Mouse (Mus musculus) spleen, adult 2 months (tissue): ENCODE data around the gene Spen. TPM values are rescaled to one million over a fixed set of nuclear protein-coding genes. Genes with fewer than 3 reads are reported as not detected.

Experiments
- DNase-seq, 2 experiments: peaks; one replicate each; pipeline versions ENCODE4 v3.0.0 to v3.0.0-alpha.2; 2012 to 2021; ENCODE audit warnings: low spot score in 2 of 2, low read depth in 1 of 2
- H3K27ac ChIP-seq: fragments of 200-500 bp; 2 replicates; pipeline ENCODE4 v1.5.1; 2012; ENCODE audit warnings: low read length, inconsistent platforms; ENCODE audit not compliant: insufficient read depth
- H3K27me3 ChIP-seq: fragments of 200-500 bp; 2 replicates; pipeline ENCODE4 v1.6.1; 2012; ENCODE audit warnings: mild to moderate bottlenecking, moderate library complexity, low read length, inconsistent platforms; ENCODE audit not compliant: control insufficient read depth, insufficient read depth
- H3K36me3 ChIP-seq: fragments of 200-500 bp; 2 replicates; pipeline ENCODE4 v1.6.1; 2012; ENCODE audit warnings: mild to moderate bottlenecking, low read length, inconsistent platforms; ENCODE audit not compliant: control insufficient read depth, insufficient read depth
- H3K4me1 ChIP-seq: fragments of 200-500 bp; 2 replicates; pipeline ENCODE4 v1.6.1; 2011; ENCODE audit warnings: inconsistent platforms; ENCODE audit not compliant: control insufficient read depth, insufficient read depth, insufficient read length
- H3K4me3 ChIP-seq: fragments of 200-500 bp; 2 replicates; pipeline ENCODE4 v1.5.1; 2011; ENCODE audit warnings: mild to moderate bottlenecking, inconsistent platforms; ENCODE audit not compliant: insufficient read depth, insufficient read length; ENCODE audit errors: extremely low read depth
- CTCF ChIP-seq: fragments of 200-500 bp; IDR thresholded peaks from 2 replicates; pipeline ENCODE4 v1.5.1; 2011; ENCODE audit warnings: mild to moderate bottlenecking, inconsistent platforms; ENCODE audit not compliant: insufficient read depth, insufficient read length, insufficient replicate concordance; ENCODE audit errors: extremely low read depth
- POLR2A ChIP-seq: fragments of 200-500 bp; IDR thresholded peaks from 2 replicates; pipeline ENCODE4 v1.6.1; 2011; ENCODE audit warnings: low read depth, low read length, inconsistent platforms
- WGBS: fragments of 180-500 bp; shearing (Covaris S2); methylation state at CpG from one replicate; pipeline ENCODE4 v1.1.7; 2018; 5-methylcytosine and 5-hydroxymethylcytosine counted together
- polyA plus RNA-seq: library from polyadenylated mRNA; depleted of rRNA; stranded (reverse); fragments of >200 nt; gene quantifications from 2 replicates; pipeline ENCODE4 v1.2.3, GENCODE M21; 2012

Spen gene
- polyA plus RNA-seq, 1 experiment = 28.2 TPM

DNA sequence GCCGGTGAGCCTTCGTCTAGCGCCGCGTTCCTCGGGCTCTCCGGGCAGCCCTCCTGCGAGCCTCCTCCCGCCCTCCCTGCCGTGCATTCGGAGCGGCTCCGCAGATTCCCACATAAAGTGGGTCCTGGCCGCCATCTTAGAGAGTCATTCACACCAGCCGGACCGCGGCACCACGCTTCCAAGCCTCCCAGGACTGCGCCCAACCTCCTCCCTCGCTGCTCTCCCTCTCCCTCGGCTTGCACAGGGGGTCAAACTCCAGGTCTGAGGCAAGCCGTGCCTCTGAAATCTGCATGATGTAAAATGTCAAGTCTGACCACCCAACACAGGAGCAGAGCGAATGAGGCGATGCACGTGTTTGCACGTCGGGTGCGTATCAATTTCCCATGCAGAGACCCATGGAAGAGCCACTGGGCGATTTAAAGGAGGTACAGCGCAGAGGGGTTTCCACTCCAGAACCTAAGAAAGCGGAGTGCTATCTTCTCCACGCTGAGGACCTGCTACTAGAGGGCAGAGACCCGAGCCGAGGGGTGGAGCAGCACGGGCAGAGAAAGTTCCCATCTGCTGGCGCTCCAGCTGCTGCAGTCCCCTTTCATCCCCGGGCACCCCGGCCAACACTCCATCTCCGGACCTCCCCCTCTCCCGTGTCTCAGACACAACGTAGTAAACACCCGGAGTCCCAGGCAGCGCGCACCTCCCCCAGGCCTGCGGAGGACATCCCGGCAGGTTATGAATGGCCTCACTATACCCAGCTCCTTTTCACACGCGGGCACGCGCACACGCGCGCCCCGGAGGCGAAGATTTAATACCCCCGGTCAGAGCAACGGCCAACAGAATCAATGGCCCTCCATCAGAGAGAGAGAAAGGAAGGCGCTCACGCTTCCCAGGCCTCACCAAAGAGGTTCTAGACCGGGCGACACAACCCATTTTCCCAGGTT is 1.8 kb downstream of the Spen start:
- peak in 1 of 2 experiments; percentile 35 for DNase-seq
- Histone ChIP-seq H3K4me3 (peak overlapping the region; percentile 60), H3K27ac (no peak overlapping the region), H3K27me3 (0 out of 2 replicates have a peak, but pooled peaks cover 3% of the 10 kb centered on the region), H3K4me1 (peaks cover 8% of the 10 kb centered on the region), H3K36me3 (no peaks in the 10 kb centered on the region)
- TF ChIP-seq POLR2A = no peak
- 1% methylated on average over 61 of the region's 61 CpGs for WGBS

GRCm38 (mm10) chr4:141534947-141535680 is 3.3 kb downstream of the Spen start:
- TF ChIP-seq CTCF (peak; percentile 44; the same call in 1 of the 2 replicates), POLR2A (no peak)
- 0 out of 2 replicates have a peak, but pooled peaks cover 3% of the 10 kb centered on the region for H3K27me3 ChIP-seq
- DNase-seq = peak in 1 of 2 experiments; percentile 55
- H3K4me1 ChIP-seq = peaks cover 8% of the 10 kb centered on the region
- H3K27ac ChIP-seq = no peak overlapping the region
- no peak overlapping the region; the same call in 1 of the 2 replicates for H3K4me3 ChIP-seq
- WGBS = 35% methylated on average over 10 of the region's 11 CpGs
- no peaks in the 10 kb centered on the region for H3K36me3 ChIP-seq

DNA sequence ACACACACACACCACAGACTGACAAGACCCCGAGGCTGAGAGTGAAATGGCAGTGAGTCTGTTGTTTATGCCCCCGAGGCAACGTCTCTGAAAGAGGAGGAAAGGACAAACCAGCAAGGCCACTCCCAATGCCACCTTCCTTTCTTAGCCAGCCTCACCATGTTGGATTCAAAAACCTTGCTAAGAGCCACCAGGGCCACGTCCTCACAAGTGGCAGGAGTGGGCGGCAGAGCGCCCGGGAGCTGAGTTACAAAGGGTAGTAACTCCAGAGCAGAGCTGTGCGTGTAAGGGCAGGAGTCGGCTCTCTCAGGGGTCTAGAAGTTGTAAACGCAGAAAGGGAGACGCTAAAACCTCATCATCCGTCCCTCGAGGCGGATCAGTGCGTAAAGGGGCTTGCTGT is 7.4 kb downstream of the Spen start:
- 74% methylated on average over 15 of the region's 15 CpGs for WGBS

DNA sequence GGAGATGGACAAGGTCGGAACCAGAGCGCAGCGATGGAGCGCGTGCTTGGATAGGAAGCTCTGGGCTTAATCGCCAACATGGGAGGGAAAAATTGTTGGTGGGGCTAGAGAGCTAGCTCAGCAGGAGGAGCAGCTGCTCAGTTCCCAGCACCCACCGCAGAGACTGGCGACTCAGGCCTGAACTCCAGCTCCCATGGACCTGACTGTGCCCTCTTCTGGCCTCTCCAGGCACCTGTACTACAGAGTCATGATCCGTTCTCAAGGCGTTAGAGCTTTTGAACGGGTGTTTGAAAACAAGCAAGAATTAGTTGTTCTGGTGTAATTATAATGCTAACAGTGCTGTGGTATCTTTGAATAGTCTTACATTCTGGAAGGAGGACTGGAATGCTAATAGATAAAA is 9.5 kb downstream of the Spen start:
- H3K4me3 ChIP-seq = no peak overlapping the region
- no peak for DNase-seq
- H3K27ac ChIP-seq = no peak overlapping the region
- no peak for TF ChIP-seq CTCF
- no peak for TF ChIP-seq POLR2A
- no peaks in the 10 kb centered on the region for H3K36me3 ChIP-seq
- H3K27me3 ChIP-seq = no peaks in the 10 kb centered on the region
- no peaks in the 10 kb centered on the region; the same call in 1 of the 2 replicates for H3K4me1 ChIP-seq
- WGBS = 93% methylated on average over 11 of the region's 11 CpGs

More for the DNA sequence above, 7.4 kb downstream of the Spen start:
- DNase-seq = no peak
- no peaks in the 10 kb centered on the region for H3K36me3 ChIP-seq
- peaks cover 3% of the 10 kb centered on the region for H3K4me1 ChIP-seq
- H3K4me3 ChIP-seq = no peak overlapping the region
- H3K27ac ChIP-seq = no peak overlapping the region
- TF ChIP-seq POLR2A (no peak), CTCF (no peak)
- no peaks in the 10 kb centered on the region for H3K27me3 ChIP-seq

GRCm38 (mm10) chr4:141526936-141527650 is 11.3 kb downstream of the Spen start:
- Histone ChIP-seq H3K27ac (no peak overlapping the region), H3K36me3 (no peaks in the 10 kb centered on the region; the same call in 1 of the 2 replicates), H3K4me1 (no peaks in the 10 kb centered on the region; the same call in 1 of the 2 replicates), H3K4me3 (no peak overlapping the region), H3K27me3 (no peaks in the 10 kb centered on the region)
- TF ChIP-seq CTCF (no peak), POLR2A (no peak)
- 90% methylated on average over 7 of the region's 7 CpGs for WGBS
- no peak for DNase-seq

DNA sequence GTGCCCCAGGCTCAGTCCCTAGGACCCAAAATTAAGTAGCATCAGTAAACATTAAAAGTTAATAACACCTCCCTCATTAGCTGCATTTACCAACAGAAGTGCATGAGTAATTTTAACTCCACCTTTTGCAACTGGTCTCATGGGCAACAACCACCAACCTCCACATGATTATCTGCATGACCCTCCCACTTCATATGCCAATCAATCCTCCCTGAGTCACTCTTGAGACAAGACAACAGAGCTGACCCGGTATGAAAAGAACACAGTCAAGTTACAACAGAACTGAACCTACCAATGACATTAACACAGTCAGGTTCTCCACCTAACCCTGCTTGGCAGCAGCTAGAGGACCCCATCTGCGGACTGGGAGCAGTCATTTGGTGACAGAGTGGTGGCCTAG is 12.5 kb downstream of the Spen start:
- no peak overlapping the region for H3K27ac ChIP-seq
- H3K4me3 ChIP-seq = no peak overlapping the region
- peaks cover 9% of the 10 kb centered on the region for H3K36me3 ChIP-seq
- 77% methylated on average over 2 of the region's 2 CpGs for WGBS
- H3K27me3 ChIP-seq = no peaks in the 10 kb centered on the region
- TF ChIP-seq CTCF (no peak), POLR2A (no peak)
- no peaks in the 10 kb centered on the region; the same call in 1 of the 2 replicates for H3K4me1 ChIP-seq
- no peak for DNase-seq
